Mouse (Mus musculus) neural tube, embryonic 11.5 days (tissue): Measurements from ENCODE around the gene Olfr1251. TPM values are rescaled to one million over a fixed set of nuclear protein-coding genes. Genes with fewer than 3 reads are reported as not detected.
"Not testable (repeated sequence)": the region's sequence is repeated elsewhere in the genome, so short reads cannot be mapped to it uniquely, and the experiment has no call there.

ENCODE experiments used
- ATAC-seq: fragments of 200-750 bp; cut with Nextera tagmentation; 2 replicates; pipeline ENCODE4 v1.8.0; 2017; ENCODE audit warnings: moderate number of reproducible peaks, mild to moderate bottlenecking, moderate TSS enrichment, moderate library complexity; ENCODE audit not compliant: insufficient read depth, low FRiP score, low TSS enrichment
- DNase-seq: peaks from one replicate; pipeline ENCODE4 v3.0.0-alpha.2; 2015; ENCODE audit warnings: low spot score
- H3K27ac ChIP-seq: fragments of 300-500 bp; sonication (generic); 2 replicates; pipeline ENCODE4 v1.5.1; 2014; ENCODE audit warnings: low read depth, mild to moderate bottlenecking, low read length
- H3K27me3 ChIP-seq: fragments of 300-500 bp; sonication (generic); 2 replicates; pipeline ENCODE4 v1.6.1; 2014; ENCODE audit warnings: mild to moderate bottlenecking, low read length, mixed read lengths; ENCODE audit not compliant: control insufficient read depth, insufficient read depth
- H3K36me3 ChIP-seq: fragments of 300-500 bp; sonication (generic); 2 replicates; pipeline ENCODE4 v1.6.1; 2014; ENCODE audit warnings: mild to moderate bottlenecking, low read length, moderate library complexity, mixed read lengths; ENCODE audit not compliant: control insufficient read depth, insufficient read depth
- H3K4me1 ChIP-seq: fragments of 300-500 bp; sonication (generic); 2 replicates; pipeline ENCODE4 v1.6.1; 2014; ENCODE audit warnings: low read length, mixed read lengths; ENCODE audit not compliant: control insufficient read depth, insufficient read depth
- H3K4me2 ChIP-seq: fragments of 300-500 bp; sonication (generic); 2 replicates; pipeline ENCODE4 v1.6.1; 2014; ENCODE audit warnings: low read depth, mild to moderate bottlenecking, moderate library complexity
- H3K4me3 ChIP-seq: fragments of 300-500 bp; sonication (generic); 2 replicates; pipeline ENCODE4 v1.5.1; 2014; ENCODE audit warnings: low read depth, low read length
- H3K9ac ChIP-seq: fragments of 300-500 bp; sonication (generic); 2 replicates; pipeline ENCODE4 v1.6.1; 2014; ENCODE audit warnings: mild to moderate bottlenecking, low read length
- H3K9me3 ChIP-seq: fragments of 300-500 bp; sonication (generic); 2 replicates; pipeline ENCODE4 v1.6.1; 2016; ENCODE audit warnings: low read length; ENCODE audit not compliant: control insufficient read depth
- WGBS: fragments of 180-500 bp; shearing (Covaris S2); extraction: QIAGEN DNeasy Blood & Tissue Kit; methylation state at CpG from one replicate; pipeline ENCODE4 v1.1.7; 2014; 5-methylcytosine and 5-hydroxymethylcytosine counted together
- polyA plus RNA-seq: library from polyadenylated mRNA; unstranded; fragments of >200 nt; fragmentation: Nextera tagmentation; extraction: Ambion mirVana; gene quantifications from 2 replicates; pipeline ENCODE4 v1.2.1, GENCODE M21; 2014

Olfr1251 gene
- polyA plus RNA-seq, result not detected in 2 replicates

GRCm38 (mm10) chr2:89671836-89672235 is at the start of gene Olfr1251:
TSS of gene Olfr1251 (minus strand) at chr2:89671936.
- Histone ChIP-seq H3K4me2 (no peak within 1 kb of the TSS), H3K9ac (no peak within 1 kb of the TSS)

GRCm38 (mm10) chr2:89691980-89692379 is 20.2 kb upstream of the Olfr1251 start:
- Histone ChIP-seq H3K4me3 (no peak overlapping the region), H3K27ac (no peak overlapping the region), H3K4me2 (no peak overlapping the region), H3K9ac (no peak overlapping the region), H3K9me3 (no peaks in the 10 kb centered on the region), H3K27me3 (no peaks in the 10 kb centered on the region), H3K36me3 (no peaks in the 10 kb centered on the region), H3K4me1 (no peaks in the 10 kb centered on the region)
- ATAC-seq (no peak), DNase-seq (no peak)
- WGBS, result 86% methylated on average over 6 of the region's 6 CpGs

More at GRCm38 (mm10) chr2:89671836-89672235, at the start of gene Olfr1251:
- H3K9me3 ChIP-seq, result no peaks in the 10 kb centered on the region
- no peaks in the 10 kb centered on the region for H3K4me1 ChIP-seq
- DNase-seq, result no peak
- no peak within 1 kb of the TSS for H3K27ac ChIP-seq
- H3K4me3 ChIP-seq, result no peak within 1 kb of the TSS
- no peak for ATAC-seq
- no peaks in the 10 kb centered on the region for H3K27me3 ChIP-seq
- H3K36me3 ChIP-seq, result no peaks in the 10 kb centered on the region

GRCm38 (mm10) chr2:89661367-89661766 is 10.4 kb downstream of the Olfr1251 start, which contains the start of gene Olfr1250:
TSS of gene Olfr1250 (minus strand) at chr2:89661467.
- H3K27me3 ChIP-seq, result no peaks in the 10 kb centered on the region
- no peak for ATAC-seq
- no peaks in the 10 kb centered on the region for H3K9me3 ChIP-seq
- no peak for DNase-seq
- no peak within 1 kb of the TSS for H3K4me2 ChIP-seq
- H3K27ac ChIP-seq, result no peak within 1 kb of the TSS
- no peak within 1 kb of the TSS for H3K4me3 ChIP-seq
- no peaks in the 10 kb centered on the region for H3K4me1 ChIP-seq
- H3K9ac ChIP-seq, result no peak within 1 kb of the TSS
- H3K36me3 ChIP-seq, result no peaks in the 10 kb centered on the region

- H3K4me1 ChIP-seq, result no peaks in the 10 kb centered on the region
- H3K9ac ChIP-seq, result no peak within 1 kb of the TSS
- ATAC-seq, result no peak
- H3K9me3 ChIP-seq, result no peaks in the 10 kb centered on the region
- no peaks in the 10 kb centered on the region for H3K36me3 ChIP-seq
- no peak within 1 kb of the TSS for H3K4me3 ChIP-seq
- H3K27me3 ChIP-seq, result no peaks in the 10 kb centered on the region
- WGBS, result 92% methylated on average over 2 of the region's 2 CpGs
- H3K4me2 ChIP-seq, result no peak within 1 kb of the TSS
- H3K27ac ChIP-seq, result no peak within 1 kb of the TSS
- no peak for DNase-seq
Measured at GRCm38 (mm10) chr2:89634883-89635282, 36.9 kb downstream of the Olfr1251 start, which contains the start of gene Olfr1249. TSS of gene Olfr1249 (minus strand) at chr2:89634983.

GRCm38 (mm10) chr2:89618145-89618544 is 53.6 kb downstream of the Olfr1251 start, which contains the start of gene Olfr1248:
TSS of gene Olfr1248 (minus strand) at chr2:89618245.
- not testable (repeated sequence) for ATAC-seq, H3K9ac ChIP-seq, DNase-seq, H3K4me3 ChIP-seq, H3K27ac ChIP-seq, H3K4me1 ChIP-seq, H3K4me2 ChIP-seq, H3K36me3 ChIP-seq, H3K9me3 ChIP-seq, H3K27me3 ChIP-seq
- WGBS, result 100% methylated on average over 1 of the region's 1 CpGs

Other genes with a start within 250 kb of the Olfr1251 start
- not detected in 2 replicates for gene Olfr1240, start 228.9 kb downstream of the Olfr1251 start, polyA plus RNA-seq
- gene Olfr1241, start 184.8 kb downstream of the Olfr1251 start, polyA plus RNA-seq, result not detected in 2 replicates
- not detected in 2 replicates for gene Olfr1242, start 173.6 kb downstream of the Olfr1251 start, polyA plus RNA-seq
- not detected in 2 replicates for gene Olfr1243, start 140.4 kb downstream of the Olfr1251 start, polyA plus RNA-seq
- gene Olfr1245, start 93.5 kb downstream of the Olfr1251 start, polyA plus RNA-seq, result not detected in 2 replicates
- gene Olfr1246, start 78.8 kb downstream of the Olfr1251 start, polyA plus RNA-seq, result not detected in 2 replicates
- not detected in 2 replicates for gene Olfr1247, start 57.8 kb downstream of the Olfr1251 start, polyA plus RNA-seq
- gene Olfr1248, start 53.7 kb downstream of the Olfr1251 start, polyA plus RNA-seq, result not detected in 2 replicates
- not detected in 2 replicates for gene Olfr1249, start 37.0 kb downstream of the Olfr1251 start, polyA plus RNA-seq
- not detected in 2 replicates for gene Olfr1250, start 10.5 kb downstream of the Olfr1251 start, polyA plus RNA-seq
- not detected in 2 replicates for gene Olfr1252, start 53.1 kb upstream of the Olfr1251 start, polyA plus RNA-seq
- not detected in 2 replicates for gene Olfr1253, start 85.2 kb upstream of the Olfr1251 start, polyA plus RNA-seq
- not detected in 2 replicates for gene Olfr1254, start 121.7 kb upstream of the Olfr1251 start, polyA plus RNA-seq
- not detected in 2 replicates for gene Olfr1255, start 140.1 kb upstream of the Olfr1251 start, polyA plus RNA-seq
- gene Olfr1256, start 169.6 kb upstream of the Olfr1251 start, polyA plus RNA-seq, result not detected in 2 replicates
- gene Olfr48, start 176.3 kb upstream of the Olfr1251 start, polyA plus RNA-seq, result not detected in 2 replicates
- gene Olfr1257, start 206.5 kb upstream of the Olfr1251 start, polyA plus RNA-seq, result not detected in 2 replicates